Mouse (Mus musculus): ENCODE results near the gene Phf5a. TPM values are rescaled to one million over a fixed set of nuclear protein-coding genes. Genes with fewer than 3 reads are reported as not detected.

Gene Phf5a
- 20.7 TPM for polyA plus RNA-seq (2014; fragmentation: Illumina TruSeq; extraction: RNeasy Lipid Tissue Mini Kit (QIAGEN cat#74804); ENCODE audit: low read depth, low replicate concordance)

GRCm38 (mm10) chr15:81871604-81872261, at the start of gene Phf5a:
Gene Phf5a, minus strand, starts transcription at chr15:81871911.

GRCm38 (mm10) chr15:81872262-81873136, 788 bp upstream of the Phf5a start, which contains the start of gene Aco2:
Gene Aco2, plus strand, starts transcription at chr15:81872309.

GRCm38 (mm10) chr15:81858517-81859329, 13.0 kb downstream of the Phf5a start, which contains the start of gene Tob2:
Gene Tob2, minus strand, starts transcription at chr15:81858796.

Other genes with a start within 250 kb of the Phf5a start
- gene L3mbtl2, start 208.0 kb downstream of the Phf5a start, polyA plus RNA-seq (2014; fragmentation: Illumina TruSeq; extraction: RNeasy Lipid Tissue Mini Kit (QIAGEN cat#74804); ENCODE audit: low read depth, low replicate concordance), result 1.6 TPM
- not detected for gene Chadl, start 174.6 kb downstream of the Phf5a start, polyA plus RNA-seq (2014; fragmentation: Illumina TruSeq; extraction: RNeasy Lipid Tissue Mini Kit (QIAGEN cat#74804); ENCODE audit: low read depth, low replicate concordance)
- 17.0 TPM for gene Zc3h7b, start 126.9 kb downstream of the Phf5a start, polyA plus RNA-seq (2014; fragmentation: Illumina TruSeq; extraction: RNeasy Lipid Tissue Mini Kit (QIAGEN cat#74804); ENCODE audit: low read depth, low replicate concordance)
- gene Rangap1, start 126.4 kb downstream of the Phf5a start, polyA plus RNA-seq (2014; fragmentation: Illumina TruSeq; extraction: RNeasy Lipid Tissue Mini Kit (QIAGEN cat#74804); ENCODE audit: low read depth, low replicate concordance), result 7.4 TPM
- 21.1 TPM for gene Tef, start 69.5 kb downstream of the Phf5a start, polyA plus RNA-seq (2014; fragmentation: Illumina TruSeq; extraction: RNeasy Lipid Tissue Mini Kit (QIAGEN cat#74804); ENCODE audit: low read depth, low replicate concordance)
- 15.7 TPM for gene Tob2, start 13.1 kb downstream of the Phf5a start, polyA plus RNA-seq (2014; fragmentation: Illumina TruSeq; extraction: RNeasy Lipid Tissue Mini Kit (QIAGEN cat#74804); ENCODE audit: low read depth, low replicate concordance)
- 113 TPM for gene Aco2, start 398 bp upstream of the Phf5a start, polyA plus RNA-seq (2014; fragmentation: Illumina TruSeq; extraction: RNeasy Lipid Tissue Mini Kit (QIAGEN cat#74804); ENCODE audit: low read depth, low replicate concordance)
- gene Polr3h, start 54.3 kb upstream of the Phf5a start, polyA plus RNA-seq (2014; fragmentation: Illumina TruSeq; extraction: RNeasy Lipid Tissue Mini Kit (QIAGEN cat#74804); ENCODE audit: low read depth, low replicate concordance), result 3.6 TPM
- gene Csdc2, start 64.8 kb upstream of the Phf5a start, polyA plus RNA-seq (2014; fragmentation: Illumina TruSeq; extraction: RNeasy Lipid Tissue Mini Kit (QIAGEN cat#74804); ENCODE audit: low read depth, low replicate concordance), result 0.52 TPM
- 2.3 TPM for gene Pmm1, start 89.0 kb upstream of the Phf5a start, polyA plus RNA-seq (2014; fragmentation: Illumina TruSeq; extraction: RNeasy Lipid Tissue Mini Kit (QIAGEN cat#74804); ENCODE audit: low read depth, low replicate concordance)
- gene 1700029P11Rik, start 108.6 kb upstream of the Phf5a start, polyA plus RNA-seq (2014; fragmentation: Illumina TruSeq; extraction: RNeasy Lipid Tissue Mini Kit (QIAGEN cat#74804); ENCODE audit: low read depth, low replicate concordance), result not detected
- gene Xrcc6, start 115.9 kb upstream of the Phf5a start, polyA plus RNA-seq (2014; fragmentation: Illumina TruSeq; extraction: RNeasy Lipid Tissue Mini Kit (QIAGEN cat#74804); ENCODE audit: low read depth, low replicate concordance), result 290 TPM
- 43.8 TPM for gene Desi1, start 162.0 kb upstream of the Phf5a start, polyA plus RNA-seq (2014; fragmentation: Illumina TruSeq; extraction: RNeasy Lipid Tissue Mini Kit (QIAGEN cat#74804); ENCODE audit: low read depth, low replicate concordance)
- 480 TPM for gene Snu13, start 175.7 kb upstream of the Phf5a start, polyA plus RNA-seq (2014; fragmentation: Illumina TruSeq; extraction: RNeasy Lipid Tissue Mini Kit (QIAGEN cat#74804); ENCODE audit: low read depth, low replicate concordance)
- gene 4930407I10Rik, start 187.2 kb upstream of the Phf5a start, polyA plus RNA-seq (2014; fragmentation: Illumina TruSeq; extraction: RNeasy Lipid Tissue Mini Kit (QIAGEN cat#74804); ENCODE audit: low read depth, low replicate concordance), result not detected
- not detected for gene Mei1, start 198.1 kb upstream of the Phf5a start, polyA plus RNA-seq (2014; fragmentation: Illumina TruSeq; extraction: RNeasy Lipid Tissue Mini Kit (QIAGEN cat#74804); ENCODE audit: low read depth, low replicate concordance)